Mouse (Mus musculus): ENCODE measurements around the gene Garnl3.

DNA sequence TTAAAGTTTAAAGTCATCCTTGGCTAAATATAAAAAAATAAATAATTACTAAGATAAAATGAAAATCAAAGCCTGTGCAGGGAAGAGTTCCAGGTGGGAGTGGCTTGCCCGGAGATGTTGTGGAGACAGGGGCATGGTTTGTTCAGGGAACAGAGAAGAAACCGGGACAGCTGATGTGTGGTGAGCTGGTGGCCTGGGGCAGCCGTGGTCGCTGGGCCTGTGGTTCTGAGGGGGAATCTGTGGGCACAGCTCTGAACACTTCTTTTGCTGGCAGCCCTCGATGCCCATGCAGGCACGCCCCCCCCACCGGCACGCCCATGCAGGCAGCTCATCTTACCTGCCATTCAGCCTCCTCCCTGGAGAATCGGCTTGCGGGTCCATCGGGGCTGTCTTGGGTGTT lies 184.0 kb downstream of the Garnl3 start:
- TF ChIP-seq CTCF (IDR thresholded peaks at IDR 0.05; ENCODE audit: borderline replicate concordance, extremely low read depth, insufficient read depth, insufficient read length) (no peak), POLR2A (IDR thresholded peaks at IDR 0.05; ENCODE audit: borderline replicate concordance, extremely low read depth, insufficient read depth, insufficient read length, poor library complexity, severe bottlenecking) (no peak)
